Mouse (Mus musculus): Measurements from ENCODE around the gene BC051019. TPM values are rescaled to one million over a fixed set of nuclear protein-coding genes. Genes with fewer than 3 reads are reported as not detected.
A peak's percentile ranks its signal among the peaks of the same experiment; 100 is the strongest.

BC051019 gene
- 0.19 TPM in 1 of 2 replicates, not detected in the other for polyA plus RNA-seq (2015; fragmentation: Nextera tagmentation; extraction: Ambion mirVana)

- no peaks in the 10 kb centered on the region for H3K27me3 ChIP-seq
- no peak for ATAC-seq (replicated peaks; ENCODE audit: low FRiP score)
- H3K4me3 ChIP-seq (replicated peaks): no peak within 1 kb of the TSS
- no peak within 1 kb of the TSS for H3K27ac ChIP-seq
- H3K4me2 ChIP-seq: no peak within 1 kb of the TSS
- no peaks in the 10 kb centered on the region for H3K36me3 ChIP-seq
- no peaks in the 10 kb centered on the region for H3K9me3 ChIP-seq (replicated peaks)
- 89% methylated on average over 5 of the region's 5 CpGs for WGBS
- no peaks in the 10 kb centered on the region for H3K4me1 ChIP-seq
- no peak within 1 kb of the TSS for H3K9ac ChIP-seq
Measured at GRCm38 (mm10) chr7:109723697-109724096, at the start of gene BC051019. TSS of gene BC051019 (minus strand) at chr7:109723850.

- H3K4me1 ChIP-seq: no peaks in the 10 kb centered on the region
- ATAC-seq (replicated peaks; ENCODE audit: low FRiP score): no peak
Measured at GRCm38 (mm10) chr7:109772251-109772650, 48.6 kb upstream of the BC051019 start.

GRCm38 (mm10) chr7:109768699-109769383 lies 45.2 kb upstream of the BC051019 start:
- no peak overlapping the region for H3K9ac ChIP-seq
- H3K9me3 ChIP-seq (replicated peaks): no peaks in the 10 kb centered on the region
- no peaks in the 10 kb centered on the region for H3K36me3 ChIP-seq
- no peak for ATAC-seq (replicated peaks; ENCODE audit: low FRiP score)
- no peak overlapping the region for H3K27ac ChIP-seq
- WGBS: 52% methylated on average over 2 of the region's 2 CpGs
- no peak overlapping the region for H3K4me2 ChIP-seq
- H3K4me1 ChIP-seq: no peaks in the 10 kb centered on the region
- H3K27me3 ChIP-seq: no peaks in the 10 kb centered on the region
- no peak overlapping the region for H3K4me3 ChIP-seq (replicated peaks)

More at GRCm38 (mm10) chr7:109772251-109772650, 48.6 kb upstream of the BC051019 start:
- Histone ChIP-seq H3K27me3 (peaks cover under 1% of the 10 kb centered on the region; the same call in 1 of the 2 replicates), H3K4me2 (no peak overlapping the region), H3K36me3 (no peaks in the 10 kb centered on the region), H3K4me3 (replicated peaks) (no peak overlapping the region), H3K27ac (no peak overlapping the region), H3K9me3 (replicated peaks) (no peaks in the 10 kb centered on the region), H3K9ac (no peak overlapping the region)

GRCm38 (mm10) chr7:109767575-109768350 lies 44.1 kb upstream of the BC051019 start:
- Histone ChIP-seq H3K27ac (no peak overlapping the region), H3K27me3 (no peaks in the 10 kb centered on the region), H3K4me2 (no peak overlapping the region), H3K4me1 (no peaks in the 10 kb centered on the region), H3K36me3 (no peaks in the 10 kb centered on the region), H3K9ac (no peak overlapping the region), H3K9me3 (replicated peaks) (no peaks in the 10 kb centered on the region), H3K4me3 (replicated peaks) (no peak overlapping the region)
- no peak for ATAC-seq (replicated peaks; ENCODE audit: low FRiP score)
- 82% methylated on average over 7 of the region's 7 CpGs for WGBS

- WGBS: 78% methylated on average over 2 of the region's 2 CpGs
- Histone ChIP-seq H3K9me3 (replicated peaks) (no peaks in the 10 kb centered on the region), H3K9ac (no peak overlapping the region), H3K4me3 (replicated peaks) (no peak overlapping the region), H3K27ac (no peak overlapping the region), H3K27me3 (no peaks in the 10 kb centered on the region), H3K4me1 (no peaks in the 10 kb centered on the region), H3K4me2 (no peak overlapping the region), H3K36me3 (no peaks in the 10 kb centered on the region)
- no peak for ATAC-seq (replicated peaks; ENCODE audit: low FRiP score)
Measured at GRCm38 (mm10) chr7:109764009-109764408, 40.4 kb upstream of the BC051019 start.

- Histone ChIP-seq H3K4me1 (peaks cover 17% of the 10 kb centered on the region), H3K4me3 (replicated peaks) (no peak overlapping the region), H3K36me3 (no peaks in the 10 kb centered on the region), H3K4me2 (no peak overlapping the region), H3K27me3 (no peaks in the 10 kb centered on the region), H3K27ac (no peak overlapping the region), H3K9me3 (replicated peaks) (no peaks in the 10 kb centered on the region), H3K9ac (no peak overlapping the region)
- no peak for ATAC-seq (replicated peaks; ENCODE audit: low FRiP score)
- WGBS: 82% methylated on average over 3 of the region's 3 CpGs
Measured at GRCm38 (mm10) chr7:109756291-109756690, 32.6 kb upstream of the BC051019 start.

GRCm38 (mm10) chr7:109754034-109754433 lies 30.4 kb upstream of the BC051019 start:
- H3K4me2 ChIP-seq: no peak overlapping the region
- ATAC-seq (replicated peaks; ENCODE audit: low FRiP score): no peak
- peaks cover 18% of the 10 kb centered on the region for H3K4me1 ChIP-seq
- H3K9me3 ChIP-seq (replicated peaks): no peaks in the 10 kb centered on the region
- WGBS: 89% methylated on average over 8 of the region's 8 CpGs
- no peaks in the 10 kb centered on the region for H3K27me3 ChIP-seq
- H3K9ac ChIP-seq: no peak overlapping the region
- H3K27ac ChIP-seq: no peak overlapping the region
- no peak overlapping the region for H3K4me3 ChIP-seq (replicated peaks)
- H3K36me3 ChIP-seq: no peaks in the 10 kb centered on the region

GRCm38 (mm10) chr7:109752008-109752925 lies 28.6 kb upstream of the BC051019 start, which contains the start of gene Tmem9b:
TSS of gene Tmem9b (minus strand) at chr7:109752875.
- Histone ChIP-seq H3K36me3 (0 out of 2 replicates have a peak, but pooled peaks cover 2% of the 10 kb centered on the region), H3K4me3 (replicated peaks) (peak within 1 kb of the TSS; percentile 68), H3K27me3 (no peaks in the 10 kb centered on the region), H3K4me1 (peaks cover 18% of the 10 kb centered on the region), H3K9ac (peak within 1 kb of the TSS; percentile 71), H3K27ac (peak within 1 kb of the TSS; percentile 78), H3K9me3 (replicated peaks) (no peaks in the 10 kb centered on the region), H3K4me2 (peak within 1 kb of the TSS; percentile 79)
- under 1% methylated on average over 74 of the region's 74 CpGs for WGBS
- peak; percentile 94 for ATAC-seq (replicated peaks; ENCODE audit: low FRiP score)

- Histone ChIP-seq H3K9me3 (replicated peaks) (no peaks in the 10 kb centered on the region), H3K4me3 (replicated peaks) (peak overlapping the region; percentile 68), H3K9ac (peak overlapping the region; percentile 71), H3K4me2 (peak overlapping the region; percentile 79), H3K27ac (peak overlapping the region; percentile 78), H3K27me3 (no peaks in the 10 kb centered on the region), H3K36me3 (0 out of 2 replicates have a peak, but pooled peaks cover 3% of the 10 kb centered on the region), H3K4me1 (peaks cover 18% of the 10 kb centered on the region)
- ATAC-seq (replicated peaks; ENCODE audit: low FRiP score): 0 out of 2 replicates have a peak, but pooled peaks have one; percentile 7
- WGBS: 5% methylated on average over 13 of the region's 13 CpGs
Measured at GRCm38 (mm10) chr7:109751427-109752007, 27.9 kb upstream of the BC051019 start.

- H3K27ac ChIP-seq: no peak overlapping the region
- H3K9ac ChIP-seq: no peak overlapping the region
- ATAC-seq (replicated peaks; ENCODE audit: low FRiP score): no peak
- H3K9me3 ChIP-seq (replicated peaks): no peaks in the 10 kb centered on the region
- H3K4me3 ChIP-seq (replicated peaks): no peak overlapping the region
- WGBS: 50% methylated on average over 1 of the region's 1 CpGs
- no peak overlapping the region for H3K4me2 ChIP-seq
- H3K27me3 ChIP-seq: no peaks in the 10 kb centered on the region
- peaks cover 10% of the 10 kb centered on the region for H3K4me1 ChIP-seq
- peaks cover 29% of the 10 kb centered on the region for H3K36me3 ChIP-seq
Measured at GRCm38 (mm10) chr7:109747747-109748146, 24.1 kb upstream of the BC051019 start.

GRCm38 (mm10) chr7:109741703-109742102 lies 18.1 kb upstream of the BC051019 start:
- no peaks in the 10 kb centered on the region for H3K9me3 ChIP-seq (replicated peaks)
- no peak overlapping the region for H3K4me3 ChIP-seq (replicated peaks)
- H3K9ac ChIP-seq: no peak overlapping the region
- no peaks in the 10 kb centered on the region for H3K27me3 ChIP-seq
- no peaks in the 10 kb centered on the region for H3K4me1 ChIP-seq
- H3K36me3 ChIP-seq: peaks cover 50% of the 10 kb centered on the region
- H3K4me2 ChIP-seq: no peak overlapping the region
- H3K27ac ChIP-seq: no peak overlapping the region
- no peak for ATAC-seq (replicated peaks; ENCODE audit: low FRiP score)
- 84% methylated on average over 4 of the region's 4 CpGs for WGBS
